Mouse (Mus musculus): ENCODE results near the gene Dclk1.

- no peak for TF ChIP-seq GATA1 (IDR thresholded peaks at IDR 0.05; ENCODE audit: low read length)
- TF ChIP-seq TAL1 (IDR thresholded peaks at IDR 0.05; ENCODE audit: low read length): no peak
Observed at GRCm38 (mm10) chr3:55196328-55196710, 45.8 kb upstream of the Dclk1 start.

Measured in erythroblast, embryonic 14.5 days (primary cell).